Mouse (Mus musculus): ENCODE measurements around the gene Il1rap. TPM values are rescaled to one million over a fixed set of nuclear protein-coding genes. Genes with fewer than 3 reads are reported as not detected.

The Il1rap gene
- 11.6 and 13.6 TPM in 2 replicates for polyA plus RNA-seq (2012; rRNA removed)

DNA sequence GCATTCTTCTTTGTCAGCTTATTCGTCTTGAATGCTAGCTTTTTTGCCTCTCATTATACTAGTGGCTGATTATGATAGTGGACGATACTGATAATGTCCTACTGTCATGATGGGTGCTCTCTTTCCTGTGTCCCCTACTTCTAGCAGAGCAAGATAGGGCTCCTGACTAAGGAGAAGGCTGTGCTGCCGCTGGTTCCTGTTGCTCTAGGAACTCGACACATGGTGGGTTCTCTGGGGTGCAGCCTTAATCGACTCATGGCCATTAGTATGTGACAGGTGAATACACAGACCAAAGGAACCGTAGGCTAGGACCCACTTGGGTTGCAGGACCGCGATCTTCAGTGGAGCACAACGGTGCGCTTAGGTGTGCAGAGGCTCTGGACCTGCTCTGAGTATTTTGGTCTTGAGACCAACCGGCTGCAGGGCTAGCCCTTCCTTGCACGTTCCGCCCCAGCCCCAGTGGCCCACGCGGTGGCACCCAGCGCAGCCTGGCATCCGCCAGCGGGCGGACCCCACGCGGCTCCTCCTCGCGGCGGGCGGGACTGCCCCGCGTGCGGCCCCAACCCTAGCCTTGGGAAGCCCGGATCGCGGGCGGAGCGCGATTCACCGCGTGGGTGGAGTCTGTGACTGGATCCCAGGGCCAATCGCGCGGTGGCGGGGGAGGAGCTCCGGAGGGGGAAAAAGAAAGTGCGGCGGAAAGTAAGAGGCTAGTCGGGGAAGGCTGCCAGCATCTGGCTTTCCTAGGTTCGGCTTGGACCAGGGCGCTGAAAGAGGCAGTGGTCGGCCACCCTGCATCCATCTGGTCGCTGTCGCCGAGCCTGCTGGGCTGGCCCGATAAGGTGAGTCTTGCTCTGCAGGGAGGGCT, at the start of gene Il1rap:
TSS of gene Il1rap (plus strand) at position 657 of the 865 bp plus-strand sequence.

Other genes starting within 250 kb of the Il1rap start
- 127 and 158 TPM in 2 replicates for gene Cldn1, start 209.9 kb upstream of the Il1rap start, polyA plus RNA-seq (2012; rRNA removed)
- not detected in 2 replicates for gene Cldn16, start 118.6 kb upstream of the Il1rap start, polyA plus RNA-seq (2012; rRNA removed)
- gene Tmem207, start 54.9 kb upstream of the Il1rap start, polyA plus RNA-seq (2012; rRNA removed) = not detected in 2 replicates